Mouse (Mus musculus) heart, embryonic 12.5 days (tissue): Measurements from ENCODE around the gene Pola1. TPM values are rescaled to one million over a fixed set of nuclear protein-coding genes. Genes with fewer than 3 reads are reported as not detected.

ENCODE experiments used
- ATAC-seq: fragments of 200-750 bp; cut with Nextera tagmentation; 2 replicates; pipeline ENCODE4 v1.8.0; 2017; ENCODE audit warnings: moderate TSS enrichment, moderate library complexity; ENCODE audit not compliant: insufficient number of reproducible peaks, low FRiP score
- H3K27ac ChIP-seq: fragments of 300-500 bp; sonication (generic); 2 replicates; pipeline ENCODE4 v1.5.1; 2016; ENCODE audit warnings: mild to moderate bottlenecking, moderate library complexity; ENCODE audit not compliant: poor library complexity, severe bottlenecking
- H3K27me3 ChIP-seq: fragments of 300-500 bp; sonication (generic); replicated peaks from 2 replicates; pipeline ENCODE4 v1.6.1; 2016; ENCODE audit warnings: mild to moderate bottlenecking, moderate library complexity
- H3K36me3 ChIP-seq: fragments of 300-500 bp; sonication (generic); 2 replicates; pipeline ENCODE4 v1.6.1; 2016; ENCODE audit warnings: mild to moderate bottlenecking, moderate library complexity
- H3K4me1 ChIP-seq: fragments of 300-500 bp; sonication (generic); replicated peaks from 2 replicates; pipeline ENCODE4 v1.6.1; 2016; ENCODE audit warnings: mild to moderate bottlenecking
- H3K4me2 ChIP-seq: fragments of 300-500 bp; sonication (generic); 2 replicates; pipeline ENCODE4 v1.6.1; 2016; ENCODE audit warnings: mild to moderate bottlenecking, moderate library complexity
- H3K4me3 ChIP-seq: fragments of 300-500 bp; sonication (generic); 2 replicates; pipeline ENCODE4 v1.5.1; 2016; ENCODE audit warnings: mild to moderate bottlenecking
- H3K9ac ChIP-seq: fragments of 300-500 bp; sonication (generic); 2 replicates; pipeline ENCODE4 v1.6.1; 2016; ENCODE audit warnings: mild to moderate bottlenecking, moderate library complexity
- H3K9me3 ChIP-seq: fragments of 300-500 bp; sonication (generic); replicated peaks from 2 replicates; pipeline ENCODE4 v1.6.1; 2016; ENCODE audit warnings: mild to moderate bottlenecking, moderate library complexity
- WGBS: fragments of 180-500 bp; shearing (Covaris S2); methylation state at CpG from one replicate; pipeline ENCODE4 v1.1.7; 2016; 5-methylcytosine and 5-hydroxymethylcytosine counted together
- polyA plus RNA-seq: library from polyadenylated mRNA; unstranded; fragments of >200 nt; fragmentation: Nextera tagmentation; extraction: Ambion mirVana; gene quantifications from 2 replicates; pipeline ENCODE4 v1.2.1, GENCODE M21; 2016

The Pola1 gene
- polyA plus RNA-seq, 1 experiment from 2014 or later, result 14.8 TPM

DNA sequence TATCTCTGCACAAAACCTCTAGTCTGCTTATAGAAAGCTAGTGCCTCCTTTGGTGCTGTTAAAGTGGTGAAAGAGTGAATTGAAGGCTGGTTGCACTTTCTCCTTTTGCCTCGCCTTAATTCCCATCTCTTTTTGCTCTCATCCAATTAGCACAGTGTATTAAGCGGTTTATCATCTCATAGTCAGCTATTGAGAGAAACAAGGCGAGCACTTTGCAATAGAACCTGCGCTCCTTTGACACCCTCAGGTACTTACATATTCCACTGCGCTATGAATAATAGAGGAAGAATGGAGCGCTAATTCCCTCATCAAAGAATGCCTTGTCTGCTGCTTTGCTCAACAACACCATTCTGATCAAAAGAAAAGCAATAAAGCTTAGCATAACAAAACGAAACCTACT, 330.2 kb downstream of the Pola1 start:
- no peaks in the 10 kb centered on the region for H3K9me3 ChIP-seq
- H3K36me3 ChIP-seq, result no peaks in the 10 kb centered on the region
- H3K4me3 ChIP-seq, result no peak overlapping the region
- H3K4me1 ChIP-seq, result peaks cover 13% of the 10 kb centered on the region; the same call in 1 of the 2 replicates
- no peak for ATAC-seq
- peaks cover 59% of the 10 kb centered on the region for H3K27me3 ChIP-seq
- H3K4me2 ChIP-seq, result no peak overlapping the region
- H3K27ac ChIP-seq, result no peak overlapping the region
- 9% methylated on average over 7 of the region's 7 CpGs for WGBS
- H3K9ac ChIP-seq, result no peak overlapping the region

DNA sequence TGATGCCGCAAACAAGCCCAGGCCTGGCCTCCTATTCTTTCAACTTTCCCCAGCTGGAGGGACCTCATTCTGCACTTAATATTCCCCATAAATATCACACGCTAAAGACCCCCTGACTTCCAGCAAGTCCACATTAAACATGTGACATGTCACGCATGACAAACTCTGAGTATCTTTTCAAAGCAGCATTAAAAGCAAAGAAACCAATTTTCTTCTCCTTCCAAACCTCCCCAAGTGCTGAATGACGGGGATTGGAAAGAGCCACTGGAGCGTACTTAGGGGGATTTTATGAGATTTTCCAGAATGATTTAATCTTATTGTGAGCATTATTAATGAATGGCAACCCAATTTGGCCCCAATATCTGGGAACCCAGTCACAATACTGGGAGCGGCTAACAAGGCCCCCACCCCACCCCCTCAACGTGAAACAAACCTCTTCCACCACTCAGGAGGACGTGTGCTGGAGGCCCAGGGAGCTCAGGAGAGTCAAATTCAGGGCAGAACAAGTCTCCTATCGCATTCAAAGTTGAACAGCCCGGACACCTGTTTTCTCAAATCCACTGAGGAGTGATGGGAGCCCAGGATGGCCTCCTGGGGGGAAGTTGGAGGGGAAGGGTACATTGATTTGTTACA, 331.7 kb downstream of the Pola1 start:
- H3K9ac ChIP-seq, result no peak overlapping the region
- no peak overlapping the region for H3K4me2 ChIP-seq
- H3K27me3 ChIP-seq, result peaks cover 72% of the 10 kb centered on the region
- no peak overlapping the region for H3K4me3 ChIP-seq
- no peak overlapping the region for H3K27ac ChIP-seq
- H3K9me3 ChIP-seq, result no peaks in the 10 kb centered on the region
- H3K4me1 ChIP-seq, result peaks cover 15% of the 10 kb centered on the region; the same call in 1 of the 2 replicates
- ATAC-seq, result no peak
- WGBS, result 20% methylated on average over 10 of the region's 10 CpGs
- H3K36me3 ChIP-seq, result no peaks in the 10 kb centered on the region

DNA sequence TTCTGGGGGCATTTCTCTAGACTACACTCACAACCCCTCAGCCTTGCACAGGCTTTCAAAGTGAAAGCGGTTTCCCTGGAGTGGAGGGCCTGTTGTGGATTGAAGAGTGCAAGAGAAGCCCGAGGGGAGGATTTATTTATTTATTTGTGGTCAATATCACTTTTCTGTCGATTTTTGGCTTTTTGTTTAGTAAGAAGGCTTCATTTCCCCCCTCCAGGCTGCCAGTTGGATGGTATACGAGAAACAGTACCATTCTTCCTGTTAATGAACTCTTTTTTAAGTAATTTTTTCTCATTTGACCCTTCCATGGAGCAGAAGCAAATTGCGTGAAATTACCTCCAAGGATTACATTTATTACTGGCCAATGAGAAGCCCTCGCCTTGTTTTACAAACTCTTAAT, 332.2 kb downstream of the Pola1 start:
- Histone ChIP-seq H3K4me1 (peaks cover 15% of the 10 kb centered on the region; the same call in 1 of the 2 replicates), H3K4me2 (peak overlapping the region; percentile 73), H3K9me3 (no peaks in the 10 kb centered on the region), H3K4me3 (peak overlapping the region; percentile 46; the same call in 1 of the 2 replicates), H3K9ac (no peak overlapping the region), H3K27me3 (peaks cover 77% of the 10 kb centered on the region), H3K36me3 (no peaks in the 10 kb centered on the region), H3K27ac (no peak overlapping the region)
- WGBS, result 18% methylated on average over 6 of the region's 6 CpGs
- ATAC-seq, result no peak

DNA sequence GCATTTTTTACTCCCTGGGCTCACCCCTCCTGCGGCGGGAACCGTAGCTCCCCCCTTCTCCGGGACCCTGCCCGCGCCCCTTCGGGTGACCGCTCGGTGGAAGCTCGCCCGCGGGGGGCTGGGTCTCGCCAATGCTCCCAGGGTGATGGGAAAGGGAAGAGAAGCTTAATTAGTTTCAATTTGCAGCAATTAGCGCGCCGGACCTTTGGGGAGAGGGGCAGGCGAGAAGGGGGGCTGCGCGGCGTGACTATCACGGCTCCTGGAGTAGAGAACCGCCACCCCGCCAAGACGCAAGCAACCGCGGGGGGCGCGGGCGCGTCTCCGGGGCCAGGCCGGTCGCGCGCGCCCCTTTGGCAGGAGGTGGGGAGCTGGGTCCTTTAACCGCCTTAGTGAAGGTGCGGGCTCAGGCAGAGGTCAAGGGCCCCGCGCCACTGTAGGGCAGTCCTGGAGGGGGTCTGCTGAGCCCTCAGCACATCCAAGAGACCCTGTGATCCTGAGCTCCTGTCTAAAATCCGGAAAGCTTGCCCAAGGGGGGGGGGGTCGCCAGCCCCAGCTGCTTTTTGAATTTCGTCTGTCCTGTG, 332.8 kb downstream of the Pola1 start:
- Histone ChIP-seq H3K4me2 (peak overlapping the region; percentile 73), H3K9me3 (no peaks in the 10 kb centered on the region), H3K4me1 (peaks cover 15% of the 10 kb centered on the region; the same call in 1 of the 2 replicates), H3K27ac (no peak overlapping the region), H3K36me3 (no peaks in the 10 kb centered on the region), H3K27me3 (peaks cover 84% of the 10 kb centered on the region), H3K4me3 (peak overlapping the region; percentile 46), H3K9ac (no peak overlapping the region; the same call in 1 of the 2 replicates)
- ATAC-seq, result no peak
- 12% methylated on average over 41 of the region's 43 CpGs for WGBS

DNA sequence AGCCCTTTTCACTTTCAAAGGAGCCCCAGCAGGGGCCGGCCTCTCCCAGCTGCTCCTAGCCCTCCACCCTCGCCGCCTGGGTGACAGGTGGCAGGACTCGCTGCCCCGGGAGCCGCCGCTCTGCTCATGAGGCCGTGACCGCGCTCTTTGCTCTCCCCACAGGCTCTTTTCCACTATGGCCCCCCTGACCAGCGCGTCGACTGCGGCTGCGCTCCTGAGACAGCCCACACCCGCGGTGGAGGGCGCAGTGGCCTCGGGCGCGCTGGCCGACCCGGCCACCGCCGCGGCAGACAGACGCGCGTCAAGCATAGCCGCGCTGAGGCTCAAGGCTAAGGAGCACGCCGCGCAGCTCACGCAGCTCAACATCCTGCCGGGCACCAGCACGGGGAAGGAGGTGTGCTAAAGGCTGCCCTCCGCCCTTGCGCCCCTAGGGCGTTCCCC, 334.9 kb downstream of the Pola1 start:
- Histone ChIP-seq H3K27ac (no peak overlapping the region), H3K4me1 (peaks cover 15% of the 10 kb centered on the region; the same call in 1 of the 2 replicates), H3K4me2 (peak overlapping the region; percentile 69), H3K27me3 (peaks cover 87% of the 10 kb centered on the region), H3K36me3 (no peaks in the 10 kb centered on the region), H3K9me3 (no peaks in the 10 kb centered on the region), H3K9ac (no peak overlapping the region), H3K4me3 (peak overlapping the region; percentile 43)
- WGBS, result 8% methylated on average over 40 of the region's 40 CpGs
- ATAC-seq, result no peak

DNA sequence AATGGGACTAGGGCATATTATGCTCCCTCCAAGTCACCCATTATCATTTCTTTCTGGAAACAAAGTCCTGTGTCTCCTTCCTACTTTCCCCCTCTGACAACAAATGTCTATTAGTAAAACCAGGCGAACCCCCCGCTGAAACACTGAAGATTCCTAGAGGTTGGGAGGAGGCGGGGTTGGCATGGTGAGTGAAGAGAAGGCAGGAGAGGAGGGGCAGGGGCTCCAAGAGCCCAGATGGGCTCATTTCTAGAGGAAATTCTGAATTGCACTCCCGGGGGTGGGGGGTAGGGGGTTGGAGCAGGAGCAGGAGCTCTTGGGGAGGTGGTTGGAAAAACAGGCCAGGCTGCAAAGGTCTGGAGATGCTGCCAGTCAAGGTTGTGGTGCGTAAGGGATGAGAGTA, 336.1 kb downstream of the Pola1 start:
- 14% methylated on average over 5 of the region's 5 CpGs for WGBS
- H3K27ac ChIP-seq, result no peak overlapping the region
- H3K4me3 ChIP-seq, result no peak overlapping the region
- H3K9me3 ChIP-seq, result no peaks in the 10 kb centered on the region
- ATAC-seq, result no peak
- H3K36me3 ChIP-seq, result no peaks in the 10 kb centered on the region
- peaks cover 90% of the 10 kb centered on the region for H3K27me3 ChIP-seq
- H3K9ac ChIP-seq, result no peak overlapping the region
- H3K4me1 ChIP-seq, result peaks cover 15% of the 10 kb centered on the region; the same call in 1 of the 2 replicates
- H3K4me2 ChIP-seq, result no peak overlapping the region

DNA sequence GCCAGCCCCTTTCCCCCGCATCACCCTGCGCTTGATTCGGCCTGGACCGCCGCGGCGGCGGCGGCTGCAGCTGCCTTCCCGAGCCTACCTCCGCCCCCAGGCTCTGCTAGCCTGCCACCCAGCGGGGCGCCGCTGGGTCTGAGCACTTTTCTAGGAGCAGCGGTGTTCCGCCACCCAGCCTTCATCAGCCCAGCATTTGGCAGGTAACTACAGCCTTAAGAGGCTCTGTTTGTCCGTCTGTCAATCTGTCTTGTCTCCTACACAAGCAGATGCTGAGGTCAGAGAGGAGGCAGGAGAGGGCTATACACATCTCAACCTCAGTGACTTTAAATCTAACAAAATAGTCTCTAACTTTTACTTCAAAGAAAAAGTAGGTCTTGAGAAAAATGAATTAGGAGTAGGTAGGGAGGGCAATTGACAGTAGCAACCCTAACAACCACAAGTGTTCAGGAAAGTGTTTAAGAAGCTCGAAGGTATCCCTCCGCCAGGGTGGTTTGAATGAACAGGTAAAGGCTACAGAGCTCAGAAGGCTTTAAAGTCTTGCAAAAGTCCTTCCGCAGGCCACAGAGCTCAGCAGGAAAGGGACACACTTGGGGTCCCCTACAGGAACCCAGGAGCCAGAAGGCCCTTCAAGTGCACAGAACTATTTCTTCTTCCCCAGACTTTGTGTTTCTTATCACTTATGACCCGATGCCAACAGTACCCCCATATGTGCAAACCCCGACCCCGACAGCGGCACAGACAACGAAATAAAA, 337.0 kb downstream of the Pola1 start:
- Histone ChIP-seq H3K4me1 (peaks cover 15% of the 10 kb centered on the region; the same call in 1 of the 2 replicates), H3K27me3 (peaks cover 90% of the 10 kb centered on the region), H3K4me3 (no peak overlapping the region), H3K9ac (no peak overlapping the region), H3K4me2 (0 out of 2 replicates have a peak overlapping the region, but pooled peaks have one; percentile 26), H3K27ac (no peak overlapping the region), H3K36me3 (no peaks in the 10 kb centered on the region), H3K9me3 (no peaks in the 10 kb centered on the region)
- no peak for ATAC-seq
- 10% methylated on average over 25 of the region's 25 CpGs for WGBS

DNA sequence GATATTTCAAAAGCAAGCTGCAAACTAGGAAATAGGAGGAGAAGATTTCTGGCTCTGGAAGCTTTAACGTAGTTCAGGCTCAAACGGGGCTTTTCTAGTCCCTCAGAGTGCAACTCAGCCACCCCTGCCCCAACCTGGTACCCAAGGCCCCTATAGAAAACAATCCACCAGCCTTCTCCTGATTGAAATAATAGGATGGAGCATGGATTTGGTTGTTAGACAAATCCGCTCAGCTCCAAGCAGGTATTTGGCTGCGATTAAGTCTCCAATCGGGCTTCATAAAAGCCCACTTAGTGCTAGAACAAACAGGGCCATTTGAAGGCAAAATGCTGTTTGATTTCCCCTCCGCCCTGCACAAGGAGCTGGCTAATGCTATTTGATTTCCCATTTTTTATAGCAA, 339.9 kb downstream of the Pola1 start:
- Histone ChIP-seq H3K4me2 (no peak overlapping the region), H3K27me3 (peaks cover 91% of the 10 kb centered on the region), H3K4me1 (peaks cover 14% of the 10 kb centered on the region), H3K4me3 (no peak overlapping the region), H3K27ac (no peak overlapping the region), H3K9ac (no peak overlapping the region), H3K9me3 (no peaks in the 10 kb centered on the region), H3K36me3 (no peaks in the 10 kb centered on the region)
- 15% methylated on average over 6 of the region's 6 CpGs for WGBS
- ATAC-seq, result no peak

DNA sequence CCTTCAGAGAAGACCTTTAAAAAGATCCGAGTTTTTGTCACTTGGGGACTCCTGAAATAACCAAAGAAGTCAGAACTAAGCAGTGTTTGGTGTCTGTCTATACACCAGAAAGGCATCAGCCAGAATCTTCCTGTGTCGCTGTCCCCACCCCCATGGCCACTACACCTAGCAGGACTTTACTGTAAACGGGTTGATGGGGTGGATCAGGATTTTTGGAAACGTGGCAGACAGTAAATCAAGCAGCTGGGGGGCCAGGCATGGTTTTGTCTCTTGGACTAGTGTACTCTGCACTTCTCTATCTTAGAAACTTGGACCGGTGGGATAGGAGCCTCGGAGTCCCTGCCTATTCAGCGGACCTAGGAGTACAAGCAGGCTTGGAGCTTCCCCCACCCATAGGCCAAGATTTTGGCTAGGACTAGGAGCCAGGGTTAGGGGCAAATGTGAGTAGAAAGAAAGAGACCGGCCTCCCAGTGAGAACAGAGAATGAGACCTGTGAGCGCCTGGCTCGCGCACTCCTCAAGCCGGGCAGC, 342.0 kb downstream of the Pola1 start:
- no peak overlapping the region for H3K27ac ChIP-seq

DNA sequence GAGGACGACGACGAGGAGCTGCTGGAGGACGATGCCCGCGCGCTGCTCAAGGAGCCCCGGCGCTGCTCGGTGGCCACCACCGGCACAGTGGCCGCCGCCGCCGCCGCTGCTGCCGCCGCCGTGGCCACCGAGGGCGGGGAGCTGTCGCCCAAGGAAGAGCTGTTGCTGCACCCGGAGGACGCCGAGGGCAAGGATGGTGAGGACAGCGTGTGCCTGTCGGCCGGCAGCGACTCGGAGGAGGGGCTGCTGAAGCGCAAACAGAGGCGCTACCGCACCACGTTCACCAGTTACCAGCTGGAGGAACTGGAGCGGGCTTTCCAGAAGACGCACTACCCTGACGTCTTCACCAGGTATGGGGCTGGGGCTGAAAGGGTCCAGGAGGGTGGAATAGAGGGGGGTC, 342.9 kb downstream of the Pola1 start:
- H3K36me3 ChIP-seq, result no peaks in the 10 kb centered on the region
- H3K27me3 ChIP-seq, result peaks cover 92% of the 10 kb centered on the region
- no peak for ATAC-seq
- H3K4me1 ChIP-seq, result peaks cover 10% of the 10 kb centered on the region
- no peaks in the 10 kb centered on the region; the same call in 1 of the 2 replicates for H3K9me3 ChIP-seq
- H3K9ac ChIP-seq, result no peak overlapping the region
- H3K4me3 ChIP-seq, result peak overlapping the region; percentile 54
- H3K27ac ChIP-seq, result no peak overlapping the region
- 14% methylated on average over 27 of the region's 37 CpGs for WGBS
- peak overlapping the region; percentile 86 for H3K4me2 ChIP-seq

More for the DNA sequence above, 342.0 kb downstream of the Pola1 start:
- Histone ChIP-seq H3K4me1 (peaks cover 10% of the 10 kb centered on the region), H3K9ac (no peak overlapping the region), H3K36me3 (no peaks in the 10 kb centered on the region), H3K4me2 (no peak overlapping the region), H3K9me3 (no peaks in the 10 kb centered on the region; the same call in 1 of the 2 replicates), H3K27me3 (peaks cover 93% of the 10 kb centered on the region), H3K4me3 (no peak overlapping the region)
- 10% methylated on average over 12 of the region's 12 CpGs for whole genome bisulfite sequencing
- no peak for ATAC-seq

DNA sequence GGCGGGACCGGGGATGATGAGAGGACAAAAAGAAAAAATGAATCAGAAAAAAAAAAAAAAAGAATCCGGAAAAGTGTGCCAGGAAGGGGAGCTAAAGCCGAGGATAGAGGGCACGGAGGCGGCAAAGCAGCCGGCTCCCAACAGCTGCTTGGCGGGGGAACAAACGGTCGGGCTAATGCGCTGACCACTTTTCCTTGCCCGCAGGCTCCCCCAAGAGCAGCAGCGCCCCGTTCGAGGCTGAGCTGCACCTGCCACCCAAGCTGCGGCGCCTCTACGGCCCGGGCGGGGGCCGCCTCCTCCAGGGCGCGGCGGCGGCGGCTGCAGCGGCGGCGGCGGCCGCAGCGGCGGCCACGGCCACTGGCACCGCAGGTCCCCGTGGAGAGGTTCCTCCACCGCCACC, 343.6 kb downstream of the Pola1 start:
- no peaks in the 10 kb centered on the region for H3K36me3 ChIP-seq
- H3K4me2 ChIP-seq, result peak overlapping the region; percentile 86
- no peak overlapping the region for H3K27ac ChIP-seq
- ATAC-seq, result no peak
- no peaks in the 10 kb centered on the region; the same call in 1 of the 2 replicates for H3K9me3 ChIP-seq
- peaks cover 10% of the 10 kb centered on the region for H3K4me1 ChIP-seq
- 12% methylated on average over 24 of the region's 37 CpGs for WGBS
- H3K4me3 ChIP-seq, result peak overlapping the region; percentile 54
- no peak overlapping the region for H3K9ac ChIP-seq
- H3K27me3 ChIP-seq, result peaks cover 86% of the 10 kb centered on the region
